Mouse (Mus musculus): ENCODE measurements around the gene Ckb.

GRCm38 (mm10) chr12:111697708-111698107 lies 25.6 kb upstream of the Ckb start:
- TF ChIP-seq CTCF (IDR thresholded peaks at IDR 0.05; ENCODE audit: insufficient read depth, low read depth, low read length) (no peak), POLR2A (IDR thresholded peaks at IDR 0.05; ENCODE audit: insufficient read depth, low read depth, low read length) (no peak)
